Mouse (Mus musculus): Measurements from ENCODE around the gene Ubash3a. TPM values are rescaled to one million over a fixed set of nuclear protein-coding genes. Genes with fewer than 3 reads are reported as not detected.

Ubash3a gene
- polyA plus RNA-seq, 1 experiment = not detected

- H3K27ac ChIP-seq (ENCODE audit: insufficient read depth, low read length) = no peak overlapping the region
- H3K4me3 ChIP-seq (ENCODE audit: insufficient read depth, low read length) = no peak overlapping the region
- H3K4me1 ChIP-seq (ENCODE audit: control insufficient read depth, insufficient read depth, low read length) = no peaks in the 10 kb centered on the region
- TF ChIP-seq POLR2A (IDR thresholded peaks at IDR 0.05; ENCODE audit: low read depth, low read length) (no peak), CTCF (IDR thresholded peaks at IDR 0.05; ENCODE audit: borderline replicate concordance, insufficient read depth, low read length) (no peak)
Observed at GRCm38 (mm10) chr17:31210299-31210698, 2.6 kb downstream of the Ubash3a start.

- TF ChIP-seq POLR2A (IDR thresholded peaks at IDR 0.05; ENCODE audit: low read depth, low read length) (no peak), CTCF (IDR thresholded peaks at IDR 0.05; ENCODE audit: borderline replicate concordance, insufficient read depth, low read length) (no peak)
- no peak overlapping the region for H3K4me3 ChIP-seq (ENCODE audit: insufficient read depth, low read length)
- H3K27ac ChIP-seq (ENCODE audit: insufficient read depth, low read length) = no peak overlapping the region
- H3K4me1 ChIP-seq (ENCODE audit: control insufficient read depth, insufficient read depth, low read length) = no peaks in the 10 kb centered on the region
Observed at GRCm38 (mm10) chr17:31211881-31212280, 4.2 kb downstream of the Ubash3a start.

GRCm38 (mm10) chr17:31216068-31216955 is 8.6 kb downstream of the Ubash3a start:
- TF ChIP-seq POLR2A (IDR thresholded peaks at IDR 0.05; ENCODE audit: low read depth, low read length) = no peak
- TF ChIP-seq CTCF (IDR thresholded peaks at IDR 0.05; ENCODE audit: borderline replicate concordance, insufficient read depth, low read length) = no peak
- Histone ChIP-seq H3K27ac (ENCODE audit: insufficient read depth, low read length) (no peak overlapping the region), H3K4me1 (ENCODE audit: control insufficient read depth, insufficient read depth, low read length) (no peaks in the 10 kb centered on the region), H3K4me3 (ENCODE audit: insufficient read depth, low read length) (no peak overlapping the region)

- no peak overlapping the region for H3K27ac ChIP-seq (ENCODE audit: insufficient read depth, low read length)
- H3K4me1 ChIP-seq (ENCODE audit: control insufficient read depth, insufficient read depth, low read length) = no peaks in the 10 kb centered on the region
- TF ChIP-seq CTCF (IDR thresholded peaks at IDR 0.05; ENCODE audit: borderline replicate concordance, insufficient read depth, low read length) (no peak), POLR2A (IDR thresholded peaks at IDR 0.05; ENCODE audit: low read depth, low read length) (no peak)
- H3K4me3 ChIP-seq (ENCODE audit: insufficient read depth, low read length) = no peak overlapping the region
Observed at GRCm38 (mm10) chr17:31222810-31223310, 15.2 kb downstream of the Ubash3a start.

GRCm38 (mm10) chr17:31223835-31224234 is 16.2 kb downstream of the Ubash3a start:
- H3K4me1 ChIP-seq (ENCODE audit: control insufficient read depth, insufficient read depth, low read length) = no peaks in the 10 kb centered on the region

GRCm38 (mm10) chr17:31224591-31224990 is 16.9 kb downstream of the Ubash3a start:
- no peak overlapping the region for H3K4me3 ChIP-seq (ENCODE audit: insufficient read depth, low read length)

More at GRCm38 (mm10) chr17:31223835-31224234, 16.2 kb downstream of the Ubash3a start:
- H3K4me3 ChIP-seq (ENCODE audit: insufficient read depth, low read length) = no peak overlapping the region
- TF ChIP-seq POLR2A (IDR thresholded peaks at IDR 0.05; ENCODE audit: low read depth, low read length) = no peak
- no peak for TF ChIP-seq CTCF (IDR thresholded peaks at IDR 0.05; ENCODE audit: borderline replicate concordance, insufficient read depth, low read length)
- no peak overlapping the region for H3K27ac ChIP-seq (ENCODE audit: insufficient read depth, low read length)

GRCm38 (mm10) chr17:31226368-31226767 is 18.7 kb downstream of the Ubash3a start:
- Histone ChIP-seq H3K4me3 (ENCODE audit: insufficient read depth, low read length) (no peak overlapping the region), H3K4me1 (ENCODE audit: control insufficient read depth, insufficient read depth, low read length) (no peaks in the 10 kb centered on the region)
- no peak for TF ChIP-seq POLR2A (IDR thresholded peaks at IDR 0.05; ENCODE audit: low read depth, low read length)
- no peak for TF ChIP-seq CTCF (IDR thresholded peaks at IDR 0.05; ENCODE audit: borderline replicate concordance, insufficient read depth, low read length)

More at GRCm38 (mm10) chr17:31224591-31224990, 16.9 kb downstream of the Ubash3a start:
- no peaks in the 10 kb centered on the region for H3K4me1 ChIP-seq (ENCODE audit: control insufficient read depth, insufficient read depth, low read length)
- H3K27ac ChIP-seq (ENCODE audit: insufficient read depth, low read length) = no peak overlapping the region
- TF ChIP-seq CTCF (IDR thresholded peaks at IDR 0.05; ENCODE audit: borderline replicate concordance, insufficient read depth, low read length) (no peak), POLR2A (IDR thresholded peaks at IDR 0.05; ENCODE audit: low read depth, low read length) (no peak)

GRCm38 (mm10) chr17:31226931-31227330 is 19.3 kb downstream of the Ubash3a start:
- no peak overlapping the region for H3K4me3 ChIP-seq (ENCODE audit: insufficient read depth, low read length)
- TF ChIP-seq CTCF (IDR thresholded peaks at IDR 0.05; ENCODE audit: borderline replicate concordance, insufficient read depth, low read length) (no peak), POLR2A (IDR thresholded peaks at IDR 0.05; ENCODE audit: low read depth, low read length) (no peak)
- no peaks in the 10 kb centered on the region for H3K4me1 ChIP-seq (ENCODE audit: control insufficient read depth, insufficient read depth, low read length)
- no peak overlapping the region for H3K27ac ChIP-seq (ENCODE audit: insufficient read depth, low read length)

More at GRCm38 (mm10) chr17:31226368-31226767, 18.7 kb downstream of the Ubash3a start:
- H3K27ac ChIP-seq (ENCODE audit: insufficient read depth, low read length) = no peak overlapping the region

- H3K27ac ChIP-seq (ENCODE audit: insufficient read depth, low read length) = no peak overlapping the region
- no peak overlapping the region for H3K4me3 ChIP-seq (ENCODE audit: insufficient read depth, low read length)
- TF ChIP-seq POLR2A (IDR thresholded peaks at IDR 0.05; ENCODE audit: low read depth, low read length) (no peak), CTCF (IDR thresholded peaks at IDR 0.05; ENCODE audit: borderline replicate concordance, insufficient read depth, low read length) (no peak)
- no peaks in the 10 kb centered on the region for H3K4me1 ChIP-seq (ENCODE audit: control insufficient read depth, insufficient read depth, low read length)
Observed at GRCm38 (mm10) chr17:31231780-31232179, 24.1 kb downstream of the Ubash3a start.

Measured in embryonic fibroblast, embryonic 13.5 days (primary cell).